Mouse (Mus musculus): ENCODE measurements around the gene Camk1g.

DNA sequence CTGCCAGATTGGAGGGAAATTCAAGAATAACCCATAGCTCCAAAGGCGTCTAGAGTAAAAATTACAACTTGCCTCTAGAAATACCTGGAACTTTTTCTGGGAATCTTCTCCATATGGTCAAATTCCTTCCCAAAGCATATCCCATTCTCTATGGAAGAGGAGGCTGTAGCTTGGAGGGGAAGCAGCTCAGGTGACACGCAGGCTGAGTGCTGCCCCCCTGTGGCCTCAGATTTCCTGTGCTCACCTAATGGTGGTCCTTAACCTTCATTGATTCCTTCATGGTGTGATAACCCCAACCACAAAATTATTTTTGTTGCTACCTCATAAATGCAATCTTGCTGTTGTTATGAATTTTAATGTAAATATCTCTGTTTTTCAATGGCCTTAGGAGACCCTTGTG, 45.9 kb downstream of the Camk1g start:
- TF ChIP-seq GATA1 (IDR thresholded peaks at IDR 0.05; ENCODE audit: low read length) (no peak), TAL1 (IDR thresholded peaks at IDR 0.05; ENCODE audit: low read length) (no peak)

Data from erythroblast, embryonic 14.5 days (primary cell).